Mouse (Mus musculus) hindbrain, embryonic 11.5 days (tissue): ENCODE measurements around the gene Zfp933. TPM values are rescaled to one million over a fixed set of nuclear protein-coding genes. Genes with fewer than 3 reads are reported as not detected.
A peak's percentile ranks its signal among the peaks of the same experiment; 100 is the strongest.

Source experiments
- ATAC-seq: fragments of 200-750 bp; cut with Nextera tagmentation; 2 replicates; pipeline ENCODE4 v1.8.0; 2017; ENCODE audit warnings: mild to moderate bottlenecking, moderate TSS enrichment, moderate library complexity; ENCODE audit not compliant: low FRiP score
- DNase-seq: peaks from one replicate; pipeline ENCODE4 v3.0.0-alpha.2; 2015; ENCODE audit warnings: low spot score
- H3K27ac ChIP-seq: fragments of 300-500 bp; sonication (generic); 2 replicates; pipeline ENCODE4 v1.5.1; 2014; ENCODE audit warnings: mild to moderate bottlenecking, low read depth, low read length
- H3K27me3 ChIP-seq: fragments of 300-500 bp; sonication (generic); 2 replicates; pipeline ENCODE4 v1.6.1; 2014; ENCODE audit warnings: mild to moderate bottlenecking, low read length, moderate library complexity, mixed read lengths; ENCODE audit not compliant: control insufficient read depth, insufficient read depth
- H3K36me3 ChIP-seq: fragments of 300-500 bp; sonication (generic); 2 replicates; pipeline ENCODE4 v1.6.1; 2014; ENCODE audit warnings: mild to moderate bottlenecking, low read length, moderate library complexity, mixed read lengths; ENCODE audit not compliant: control insufficient read depth, insufficient read depth
- H3K4me1 ChIP-seq: fragments of 300-500 bp; sonication (generic); replicated peaks from 2 replicates; pipeline ENCODE4 v1.6.1; 2014; ENCODE audit warnings: low read length, mixed read lengths; ENCODE audit not compliant: control insufficient read depth, insufficient read depth
- H3K4me2 ChIP-seq: fragments of 300-500 bp; sonication (generic); replicated peaks from 2 replicates; pipeline ENCODE4 v1.6.1; 2014; ENCODE audit warnings: mild to moderate bottlenecking, low read depth, low read length
- H3K4me3 ChIP-seq: fragments of 300-500 bp; sonication (generic); 2 replicates; pipeline ENCODE4 v1.5.1; 2014; ENCODE audit warnings: low read depth, low read length
- H3K9ac ChIP-seq: fragments of 300-500 bp; sonication (generic); 2 replicates; pipeline ENCODE4 v1.6.1; 2014; ENCODE audit warnings: low read depth, low read length
- H3K9me3 ChIP-seq: fragments of 300-500 bp; sonication (generic); 2 replicates; pipeline ENCODE4 v1.6.1; 2016; ENCODE audit warnings: low read length; ENCODE audit not compliant: control insufficient read depth
- WGBS: fragments of 180-500 bp; shearing (Covaris S2); extraction: QIAGEN DNeasy Blood & Tissue Kit; methylation state at CpG from one replicate; pipeline ENCODE4 v1.1.7; 2014; 5-methylcytosine and 5-hydroxymethylcytosine counted together
- polyA plus RNA-seq: library from polyadenylated mRNA; unstranded; fragments of >200 nt; fragmentation: Nextera tagmentation; extraction: Ambion mirVana; gene quantifications from 2 replicates; pipeline ENCODE4 v1.2.1, GENCODE M21; 2014

Gene Zfp933
- polyA plus RNA-seq = 5.5 and 7.3 TPM in 2 replicates

GRCm38 (mm10) chr4:147847614-147848583, at the start of gene Zfp933:
Gene Zfp933 (minus strand): TSS chr4:147848366.
- Histone ChIP-seq H3K9ac (peak within 1 kb of the TSS; percentile 69), H3K36me3 (0 out of 2 replicates have a peak, but pooled peaks cover 5% of the 10 kb centered on the region), H3K27ac (no peak within 1 kb of the TSS), H3K4me1 (0 out of 2 replicates have a peak, but pooled peaks cover 2% of the 10 kb centered on the region), H3K27me3 (no peaks in the 10 kb centered on the region), H3K4me3 (peak within 1 kb of the TSS; percentile 68), H3K4me2 (peak within 1 kb of the TSS; percentile 63), H3K9me3 (peaks cover 1% of the 10 kb centered on the region; the same call in 1 of the 2 replicates)
- WGBS = 4% methylated on average over 23 of the region's 23 CpGs
- peak; percentile 84 for DNase-seq
- ATAC-seq = peak; percentile 94

DNA sequence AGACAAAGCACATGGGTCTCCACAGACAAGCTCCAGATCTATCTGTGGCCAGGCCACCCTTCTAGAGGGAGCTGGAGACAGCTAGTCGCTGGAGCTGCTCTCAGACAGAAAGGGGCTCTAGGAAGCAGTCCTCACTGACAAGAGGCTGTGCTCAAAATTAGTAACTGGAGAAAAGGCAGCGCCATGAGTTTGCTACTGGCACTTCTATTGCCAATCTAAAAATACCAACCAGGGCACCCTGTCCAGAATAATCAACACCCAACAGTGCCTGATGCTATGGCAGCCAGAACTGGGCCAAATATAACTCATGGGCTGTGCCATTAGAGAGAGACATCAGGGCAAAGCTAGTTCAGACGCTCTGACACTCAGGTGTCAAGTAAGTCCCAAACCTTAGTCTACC, 49.2 kb upstream of the Zfp933 start:
- 86% methylated on average over 3 of the region's 3 CpGs for WGBS
- no peak overlapping the region for H3K4me2 ChIP-seq
- no peaks in the 10 kb centered on the region for H3K4me1 ChIP-seq
- H3K27me3 ChIP-seq = no peaks in the 10 kb centered on the region
- H3K9me3 ChIP-seq = no peaks in the 10 kb centered on the region
- H3K9ac ChIP-seq = no peak overlapping the region
- H3K36me3 ChIP-seq = peaks cover 10% of the 10 kb centered on the region; the same call in 1 of the 2 replicates
- ATAC-seq (no peak), DNase-seq (no peak)
- no peak overlapping the region for H3K27ac ChIP-seq
- no peak overlapping the region for H3K4me3 ChIP-seq

DNA sequence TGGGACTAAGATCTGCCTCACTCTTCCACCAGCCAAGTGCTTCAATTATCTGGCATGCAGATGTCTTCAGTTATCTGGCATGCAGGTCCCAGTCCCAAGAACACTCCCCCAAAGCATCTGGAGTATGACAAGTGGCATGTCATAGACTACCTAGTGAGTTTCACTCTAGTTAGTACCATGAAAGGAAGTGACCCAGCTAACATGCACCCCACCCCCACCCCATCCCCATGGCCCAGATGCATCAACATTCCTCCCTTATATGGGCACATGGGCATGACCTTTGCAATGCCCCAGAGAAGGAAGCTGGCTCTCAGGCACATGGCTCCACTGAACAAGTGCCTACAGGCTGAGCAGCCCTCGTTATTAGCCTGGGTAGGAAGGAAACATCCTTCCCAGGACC, 48.2 kb upstream of the Zfp933 start:
- H3K9me3 ChIP-seq = no peaks in the 10 kb centered on the region
- H3K4me3 ChIP-seq = no peak overlapping the region
- no peak overlapping the region for H3K27ac ChIP-seq
- H3K4me1 ChIP-seq = no peaks in the 10 kb centered on the region
- H3K36me3 ChIP-seq = peaks cover 10% of the 10 kb centered on the region; the same call in 1 of the 2 replicates
- ATAC-seq (no peak), DNase-seq (no peak)
- 77% methylated on average over 1 of the region's 1 CpGs for whole genome bisulfite sequencing
- H3K27me3 ChIP-seq = no peaks in the 10 kb centered on the region
- no peak overlapping the region for H3K9ac ChIP-seq
- no peak overlapping the region for H3K4me2 ChIP-seq

GRCm38 (mm10) chr4:147895815-147896330, 47.7 kb upstream of the Zfp933 start:
- H3K4me3 ChIP-seq = no peak overlapping the region
- H3K4me1 ChIP-seq = no peaks in the 10 kb centered on the region
- no peak overlapping the region for H3K27ac ChIP-seq
- no peaks in the 10 kb centered on the region for H3K27me3 ChIP-seq
- H3K9ac ChIP-seq = no peak overlapping the region
- no peak overlapping the region for H3K4me2 ChIP-seq
- peaks cover 10% of the 10 kb centered on the region; the same call in 1 of the 2 replicates for H3K36me3 ChIP-seq
- ATAC-seq (no peak), DNase-seq (no peak)
- 97% methylated on average over 4 of the region's 4 CpGs for WGBS
- no peaks in the 10 kb centered on the region for H3K9me3 ChIP-seq

DNA sequence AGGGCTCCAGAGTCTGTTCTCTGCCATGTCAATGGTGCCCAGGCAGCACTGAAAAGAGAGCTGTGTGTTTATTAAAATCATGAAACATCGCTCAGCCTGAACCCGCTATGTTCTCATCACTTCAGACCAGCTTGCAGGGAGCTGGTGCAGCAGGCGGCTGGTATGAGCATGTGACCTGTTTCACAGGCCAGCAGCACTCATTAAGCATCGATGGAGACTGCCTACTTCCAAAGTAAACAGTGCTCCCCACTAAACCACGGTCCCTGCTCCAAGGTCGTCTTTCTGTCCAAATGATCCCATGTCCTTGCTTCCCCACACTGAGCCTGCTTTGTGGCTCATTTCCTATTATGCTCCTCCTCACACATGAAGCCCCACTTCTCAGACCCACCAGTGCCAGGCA, 42.2 kb upstream of the Zfp933 start:
- DNase-seq (no peak), ATAC-seq (no peak)
- Histone ChIP-seq H3K9ac (no peak overlapping the region), H3K36me3 (0 out of 2 replicates have a peak, but pooled peaks cover 7% of the 10 kb centered on the region), H3K4me2 (no peak overlapping the region), H3K9me3 (no peaks in the 10 kb centered on the region), H3K4me3 (no peak overlapping the region), H3K27ac (no peak overlapping the region), H3K27me3 (no peaks in the 10 kb centered on the region), H3K4me1 (no peaks in the 10 kb centered on the region)
- 90% methylated on average over 6 of the region's 6 CpGs for WGBS

- H3K27me3 ChIP-seq = no peaks in the 10 kb centered on the region
- no peak for ATAC-seq
- H3K4me1 ChIP-seq = no peaks in the 10 kb centered on the region
- H3K36me3 ChIP-seq = peaks cover 8% of the 10 kb centered on the region; the same call in 1 of the 2 replicates
- WGBS = 95% methylated on average over 4 of the region's 4 CpGs
- no peak overlapping the region for H3K27ac ChIP-seq
- no peak overlapping the region for H3K4me3 ChIP-seq
- H3K4me2 ChIP-seq = no peak overlapping the region
- no peaks in the 10 kb centered on the region for H3K9me3 ChIP-seq
- no peak overlapping the region for H3K9ac ChIP-seq
- no peak for DNase-seq
Observed at GRCm38 (mm10) chr4:147888237-147888636, 40.1 kb upstream of the Zfp933 start.

DNA sequence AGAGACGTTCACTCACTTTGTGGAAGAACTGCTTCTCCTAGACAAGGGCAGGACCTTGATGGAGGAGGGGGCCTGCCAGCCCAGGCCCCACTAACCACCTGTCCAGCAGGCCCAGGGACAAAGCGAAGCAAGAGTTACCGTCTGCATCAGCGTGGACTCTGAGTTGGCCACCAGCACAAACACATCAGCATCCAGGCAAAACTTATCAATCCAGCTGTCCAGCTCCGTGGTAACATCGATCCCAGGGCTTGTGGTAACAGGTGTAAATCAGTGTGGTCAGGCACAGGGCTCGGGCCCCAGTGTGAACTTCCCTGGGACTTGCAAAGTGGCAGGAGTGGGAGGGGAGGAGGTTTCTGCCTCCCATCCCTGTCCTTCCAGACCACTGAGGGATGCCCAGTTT, 39.1 kb upstream of the Zfp933 start:
- Histone ChIP-seq H3K27ac (no peak overlapping the region), H3K36me3 (peaks cover 10% of the 10 kb centered on the region), H3K4me1 (no peaks in the 10 kb centered on the region), H3K9me3 (no peaks in the 10 kb centered on the region), H3K9ac (no peak overlapping the region), H3K4me2 (no peak overlapping the region), H3K4me3 (no peak overlapping the region), H3K27me3 (no peaks in the 10 kb centered on the region)
- ATAC-seq (no peak), DNase-seq (no peak)
- WGBS = 90% methylated on average over 7 of the region's 7 CpGs

- H3K4me2 ChIP-seq = no peak overlapping the region
- WGBS = 92% methylated on average over 12 of the region's 12 CpGs
- H3K4me1 ChIP-seq = no peaks in the 10 kb centered on the region
- H3K27ac ChIP-seq = no peak overlapping the region
- H3K4me3 ChIP-seq = no peak overlapping the region
- H3K9me3 ChIP-seq = no peaks in the 10 kb centered on the region
- H3K27me3 ChIP-seq = no peaks in the 10 kb centered on the region
- DNase-seq (no peak), ATAC-seq (no peak)
- no peak overlapping the region for H3K9ac ChIP-seq
- H3K36me3 ChIP-seq = peaks cover 21% of the 10 kb centered on the region
Observed at GRCm38 (mm10) chr4:147886158-147886557, 38.0 kb upstream of the Zfp933 start.
